In the genomic region with DNA sequence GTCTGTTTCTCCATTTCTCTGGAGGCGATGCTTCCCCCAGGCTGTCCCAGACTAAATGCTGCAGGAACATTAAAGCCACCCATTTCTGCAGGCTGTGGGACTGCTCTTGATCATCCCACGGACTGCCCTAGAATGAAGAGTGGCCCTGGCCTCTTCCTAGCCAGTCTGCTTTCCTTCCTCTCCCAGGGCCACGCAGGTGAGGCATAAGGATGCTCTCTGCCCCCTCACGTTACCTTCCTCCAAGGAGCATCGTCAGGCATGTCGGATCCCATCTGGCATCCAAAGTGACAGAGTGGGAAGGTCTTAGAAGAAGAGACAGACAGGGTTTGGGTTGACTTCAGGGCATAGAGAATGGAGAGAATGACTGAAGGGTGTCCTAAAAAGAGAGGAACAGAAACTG, we compare ENCODE assay signal across 39 mouse cellular contexts. TPM values are rescaled to one million over a fixed set of nuclear protein-coding genes. Genes with fewer than 3 reads are reported as not detected.
"Had no signal": no experiment of that assay in that cellular context is flagged by ENCODE, and none has a peak within 500 bp of the region (broad histone marks: within the 10 kb centered on the region; RNA-seq: fewer than 3 reads in every experiment).

No protein-coding gene starts in this region.

- H3K4me3 ChIP-seq: limb, embryonic 10.5 days; limb, embryonic 12.5 days; limb, embryonic 13.5 days; limb, embryonic 15.5 days; liver, embryonic 12.5 days; liver, embryonic 13.5 days; liver, embryonic 15.5 days; lung, embryonic 15.5 days; megakaryocyte, embryonic 14.5 days; midbrain, embryonic 10.5 days; midbrain, embryonic 12.5 days; midbrain, embryonic 13.5 days; midbrain, embryonic 15.5 days; myocyte; neural tube, embryonic 12.5 days had no signal

- H3K9ac ChIP-seq: limb, embryonic 12.5 days; limb, embryonic 13.5 days; limb, embryonic 15.5 days; liver, embryonic 12.5 days; liver, embryonic 13.5 days; liver, embryonic 14.5 days; liver, embryonic 15.5 days; liver, postnatal 0 days; lung, embryonic 14.5 days; lung, embryonic 15.5 days; midbrain, embryonic 12.5 days; midbrain, embryonic 13.5 days; midbrain, embryonic 15.5 days; neural tube, embryonic 12.5 days had no signal

- DNase-seq: left cerebral cortex, postnatal 4 days; liver; liver, embryonic 13.5 days; liver, postnatal 0 days; lung, adult 18-20 months; lung, adult 2 months; lung, embryonic 14.5 days; lung, postnatal 10 days; lung, postnatal 14 days; lung, postnatal 36 days; lung, postnatal 4 days; midbrain, embryonic 14.5 days had no signal

- H3K36me3 ChIP-seq: limb, embryonic 10.5 days; limb, embryonic 12.5 days; limb, embryonic 13.5 days; limb, embryonic 15.5 days; liver, embryonic 12.5 days; liver, embryonic 15.5 days; lung, embryonic 15.5 days; midbrain, embryonic 10.5 days; midbrain, embryonic 12.5 days; midbrain, embryonic 13.5 days; midbrain, embryonic 15.5 days; neural tube, embryonic 12.5 days had no signal

- ATAC-seq: liver, embryonic 12.5 days; liver, postnatal 0 days; lung, postnatal 0 days; midbrain, embryonic 13.5 days; midbrain, embryonic 15.5 days; midbrain, embryonic 16.5 days had no signal

- H3K27me3 ChIP-seq: limb, embryonic 12.5 days; limb, embryonic 13.5 days; limb, embryonic 15.5 days; lung, embryonic 15.5 days; midbrain, embryonic 12.5 days; midbrain, embryonic 13.5 days; midbrain, embryonic 15.5 days; neural tube, embryonic 12.5 days had no signal

- H3K9me3 ChIP-seq: limb, embryonic 10.5 days; limb, embryonic 13.5 days; limb, embryonic 15.5 days; liver, embryonic 12.5 days; liver, embryonic 13.5 days; liver, embryonic 15.5 days; lung, embryonic 15.5 days; midbrain, embryonic 13.5 days; midbrain, embryonic 15.5 days; neural tube, embryonic 12.5 days had no signal

- H3K4me1 ChIP-seq: limb, embryonic 12.5 days; limb, embryonic 13.5 days; limb, embryonic 15.5 days; lung, embryonic 15.5 days; midbrain, embryonic 10.5 days; midbrain, embryonic 12.5 days; midbrain, embryonic 13.5 days; midbrain, embryonic 15.5 days; neural tube, embryonic 12.5 days had no signal

- H3K4me2 ChIP-seq: limb, embryonic 12.5 days; limb, embryonic 13.5 days; limb, embryonic 15.5 days; liver, embryonic 11.5 days; liver, embryonic 12.5 days; liver, embryonic 13.5 days; liver, embryonic 15.5 days; lung, embryonic 14.5 days; lung, embryonic 15.5 days; midbrain, embryonic 11.5 days; midbrain, embryonic 12.5 days; midbrain, embryonic 13.5 days; midbrain, embryonic 15.5 days; neural tube, embryonic 12.5 days had no signal

- H3K27ac ChIP-seq: limb, embryonic 10.5 days; limb, embryonic 12.5 days; limb, embryonic 13.5 days; limb, embryonic 15.5 days; liver, embryonic 12.5 days; liver, embryonic 13.5 days; liver, embryonic 14.5 days; liver, embryonic 15.5 days; lung, embryonic 15.5 days; macrophage; midbrain, embryonic 10.5 days; midbrain, embryonic 12.5 days; midbrain, embryonic 13.5 days; midbrain, embryonic 15.5 days; neural tube, embryonic 12.5 days had no signal

RNA-seq across cellular contexts. Expression of gene Cnih3, which starts 33.0 kb away (rescaled TPM):
- total RNA-seq: liver, adult 2 months; megakaryocyte progenitor cell, adult 5-6 weeks; megakaryocyte, adult 5-6 weeks; megakaryocyte-erythroid progenitor cell, adult 5-6 weeks; monocyte, adult 5-6 weeks had no signal
- polyA plus RNA-seq: limb, embryonic 11.5 days; liver, adult 2 months; liver, embryonic 11.5 days; liver, embryonic 13.5 days; liver, embryonic 16.5 days; liver, postnatal 0 days; lung, embryonic 14.5 days; macrophage had no signal
